Mouse (Mus musculus) right cerebral cortex, postnatal 25 days (tissue): ENCODE data around the gene Fmc1.
"Not testable (repeated sequence)": the region's sequence is repeated elsewhere in the genome, so short reads cannot be mapped to it uniquely, and the experiment has no call there.

Experiments used
- DNase-seq: peaks from one replicate; pipeline ENCODE4 v3.0.0; 2022

Gene Fmc1

DNA sequence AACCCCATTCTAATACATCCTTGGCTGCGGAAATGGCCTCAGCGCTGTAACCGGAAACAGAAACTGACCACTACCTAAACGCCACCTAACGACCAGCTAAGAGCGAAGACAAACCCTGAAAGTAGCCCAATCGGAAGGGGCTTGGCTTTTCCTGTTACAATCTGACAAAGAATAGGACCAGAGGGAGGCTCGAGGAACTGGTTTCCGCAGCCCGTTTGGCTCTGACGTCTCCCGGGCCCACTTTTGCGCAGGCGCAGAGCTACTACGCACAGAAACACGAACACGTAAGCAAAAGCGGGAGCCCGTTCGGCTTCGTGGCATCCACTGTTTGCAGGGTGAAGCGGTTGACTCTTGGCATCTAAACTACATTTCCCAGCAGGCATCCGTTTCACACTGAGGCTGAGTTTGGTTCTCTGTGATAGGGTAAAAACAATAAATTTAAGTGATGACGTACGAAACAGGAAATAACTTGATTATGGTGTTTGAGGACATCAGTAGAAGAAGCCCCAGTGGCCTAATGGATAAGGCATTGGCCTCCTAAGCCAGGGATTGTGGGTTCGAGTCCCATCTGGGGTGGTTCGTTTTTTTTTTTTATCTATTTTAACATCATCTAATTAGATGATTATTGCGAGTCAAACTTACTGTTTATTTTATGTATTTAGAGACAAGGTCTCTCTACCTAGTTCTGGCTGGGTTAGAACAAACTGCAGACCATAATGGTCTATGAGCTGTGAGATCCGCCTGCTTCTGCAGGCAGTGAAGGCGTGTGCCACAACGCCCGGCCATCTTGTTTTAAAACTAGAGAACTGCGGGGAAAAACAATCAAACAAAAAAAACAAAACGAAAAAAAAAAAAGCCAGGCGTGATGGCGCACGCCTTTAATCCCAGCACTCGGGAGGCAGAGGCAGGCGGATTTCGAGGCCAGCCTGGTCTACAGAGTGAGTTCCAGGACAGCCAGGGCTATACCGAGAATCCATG is at the start of gene Fmc1:
TSS of gene Fmc1 (plus strand) at position 75 of the 978 bp plus-strand sequence.
- DNase-seq: peak; percentile 98

DNA sequence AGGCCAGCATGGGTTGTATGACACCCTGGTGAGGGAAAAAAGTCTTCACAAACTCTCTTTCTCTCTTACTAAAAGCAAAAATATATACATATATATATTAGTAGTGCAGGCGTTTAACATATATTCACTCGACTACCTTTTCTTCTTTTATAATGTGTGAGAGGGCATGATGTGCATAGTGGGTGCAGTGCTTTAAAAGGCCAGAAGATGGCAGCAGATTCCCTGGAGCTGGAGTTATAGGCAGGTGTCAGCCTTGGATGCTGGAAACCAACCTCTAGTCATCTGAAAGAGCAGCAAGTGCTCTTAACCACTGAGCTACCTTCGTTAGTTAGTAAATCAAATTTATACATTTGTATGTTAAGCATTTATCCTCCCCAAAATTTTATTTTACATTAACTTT is 40.8 kb upstream of the Fmc1 start:
- DNase-seq: no peak

DNA sequence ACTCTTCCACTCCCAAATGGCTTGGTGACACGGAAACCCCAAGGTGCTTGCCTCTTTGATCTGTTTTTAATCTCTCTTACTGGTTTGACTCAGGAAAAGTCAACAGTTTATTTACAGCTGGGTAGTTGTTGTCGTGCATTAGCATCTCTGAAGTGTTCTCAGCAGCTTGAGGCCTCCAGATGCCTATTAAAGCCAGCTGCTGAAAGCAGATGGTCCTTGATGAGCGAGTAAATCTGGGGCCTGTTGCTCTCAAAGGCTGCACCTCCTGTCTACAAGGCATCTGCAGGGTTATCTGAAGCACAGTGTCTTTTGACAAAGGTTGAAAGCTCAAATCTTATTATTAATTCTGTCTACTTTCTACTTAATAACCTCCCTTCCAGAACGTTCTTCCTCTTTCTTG is 37.7 kb upstream of the Fmc1 start:
- no peak for DNase-seq

GRCm38 (mm10) chr6:38512096-38512495 is 21.2 kb upstream of the Fmc1 start:
- no peak for DNase-seq

- DNase-seq: no peak
Measured at GRCm38 (mm10) chr6:38512830-38513229, 20.5 kb upstream of the Fmc1 start.

DNA sequence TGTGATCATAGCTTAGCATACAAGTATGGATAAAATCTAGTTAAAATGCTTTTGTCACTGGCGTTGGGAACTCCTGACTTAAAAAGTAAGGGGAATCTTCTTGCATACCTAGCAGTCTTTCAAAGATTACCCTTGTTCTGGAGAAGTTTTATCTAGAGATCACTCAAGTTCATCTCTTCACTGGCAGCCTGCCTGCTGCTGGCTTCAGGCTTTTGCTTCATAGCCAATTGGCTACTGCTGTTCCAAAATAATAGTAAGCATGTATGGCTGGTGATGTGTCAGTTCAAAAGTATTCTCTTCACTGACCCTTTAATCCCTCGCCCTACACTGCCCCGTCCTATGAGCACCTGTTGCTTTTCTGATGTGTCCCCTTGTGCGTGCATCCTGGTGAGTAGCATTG is 18.1 kb upstream of the Fmc1 start:
- no peak for DNase-seq

- DNase-seq: no peak
Measured at GRCm38 (mm10) chr6:38523851-38524250, 9.5 kb upstream of the Fmc1 start.

GRCm38 (mm10) chr6:38531211-38531820 is 2.0 kb upstream of the Fmc1 start:
- DNase-seq: no peak

DNA sequence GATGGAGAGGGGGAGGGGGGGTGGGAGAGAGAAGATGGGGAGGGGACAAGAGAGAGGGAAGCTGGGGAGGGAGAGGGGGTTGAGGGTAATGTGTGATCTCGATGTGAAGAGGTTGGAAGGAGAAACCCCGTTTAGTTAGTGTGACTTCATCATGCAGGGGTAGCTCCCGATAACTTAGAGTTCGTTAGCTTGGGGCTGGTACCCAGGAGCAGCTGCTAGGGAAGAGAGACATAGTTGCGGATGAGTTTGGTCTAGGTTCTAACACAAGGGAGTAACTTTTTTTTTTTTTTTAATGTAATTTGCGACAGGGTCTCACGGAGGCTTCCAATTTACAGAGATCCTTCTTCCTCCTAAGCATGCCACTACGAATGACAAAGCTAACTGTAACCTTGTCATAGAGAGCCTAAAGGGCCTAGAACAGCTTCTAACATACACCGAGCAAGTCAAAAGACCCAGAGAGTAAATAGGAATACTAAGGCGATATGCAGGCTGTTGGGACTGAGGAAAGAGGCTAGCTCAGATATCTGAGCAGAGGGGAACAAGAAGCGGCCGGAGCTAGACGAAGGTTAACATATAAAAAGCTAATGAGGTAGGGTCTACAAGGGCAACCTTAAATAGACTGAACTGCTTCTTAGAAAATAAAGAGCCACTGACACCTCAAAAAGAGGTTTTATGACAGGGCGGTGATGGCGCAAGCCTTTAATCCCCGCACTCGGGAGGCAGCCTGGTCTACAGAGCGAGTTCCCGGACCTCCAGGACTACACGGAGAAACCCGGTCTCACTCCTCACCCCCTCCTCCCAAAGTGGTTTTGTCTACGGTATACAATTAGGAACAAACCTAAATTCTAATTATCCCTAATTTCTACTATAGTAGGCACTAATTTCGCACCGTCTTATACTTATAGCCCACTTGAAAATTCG is 542 bp upstream of the Fmc1 start:
- peak; percentile 43 for DNase-seq

- DNase-seq: peak; percentile 95
Measured at GRCm38 (mm10) chr6:38534640-38535365, 1.5 kb downstream of the Fmc1 start.

DNA sequence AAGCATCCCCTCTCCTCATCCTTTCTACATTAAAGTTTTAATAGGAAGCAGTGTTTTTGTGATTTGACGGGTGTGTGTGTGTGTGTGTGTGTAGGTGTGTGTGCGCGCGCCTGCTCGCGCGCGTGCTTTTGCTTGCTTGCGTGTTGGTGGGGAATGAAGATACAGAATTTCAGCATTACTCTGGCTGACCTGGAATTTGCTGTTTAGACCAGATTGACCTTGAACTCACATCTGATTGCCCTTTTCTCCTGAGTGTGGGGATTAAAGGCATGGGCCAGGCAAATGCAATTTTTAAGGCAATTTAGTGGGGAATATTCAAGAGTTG is 2.0 kb downstream of the Fmc1 start:
- DNase-seq: no peak

DNA sequence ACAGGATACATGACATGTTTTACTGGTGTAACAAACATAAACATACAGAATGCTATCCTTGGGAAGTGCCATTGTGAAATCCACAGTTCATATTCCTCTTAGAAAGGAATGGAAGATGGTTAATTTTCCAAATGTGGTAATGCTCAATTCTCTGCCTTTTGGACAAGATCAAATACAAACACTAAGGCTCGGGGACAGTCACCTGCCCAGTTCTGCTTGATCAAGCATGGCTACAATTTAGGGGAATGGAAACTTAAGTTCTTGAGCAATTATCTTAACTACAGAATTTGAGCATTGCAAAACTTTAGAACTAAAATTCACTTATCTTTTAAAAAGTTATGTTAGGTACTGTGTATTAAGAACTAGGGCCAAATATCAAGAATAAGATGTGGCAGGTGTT is 2.5 kb downstream of the Fmc1 start:
- DNase-seq: no peak

GRCm38 (mm10) chr6:38544141-38544540 is 10.8 kb downstream of the Fmc1 start:
- DNase-seq: not testable (repeated sequence)

- not testable (repeated sequence) for DNase-seq
Measured at GRCm38 (mm10) chr6:38547005-38547404, 13.7 kb downstream of the Fmc1 start.

DNA sequence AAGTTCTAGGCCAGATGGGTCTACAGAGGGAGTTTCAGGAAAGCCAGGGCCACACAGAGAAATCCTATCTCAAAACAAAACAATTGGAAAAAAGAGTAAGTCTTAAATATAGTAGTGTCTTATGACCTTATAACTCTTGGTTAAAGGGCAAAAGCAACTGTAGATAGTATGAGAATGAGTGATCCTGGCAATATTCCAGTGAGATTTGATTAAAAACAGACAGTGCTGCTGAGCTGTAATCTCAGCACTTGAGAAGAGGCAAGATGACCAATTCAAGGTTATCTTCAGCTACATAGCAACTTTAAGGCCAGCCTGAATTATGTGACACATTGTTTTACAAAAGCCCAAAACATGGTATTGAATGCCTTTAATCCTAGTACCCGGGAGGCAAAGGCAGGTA is 14.4 kb downstream of the Fmc1 start:
- no peak for DNase-seq

DNA sequence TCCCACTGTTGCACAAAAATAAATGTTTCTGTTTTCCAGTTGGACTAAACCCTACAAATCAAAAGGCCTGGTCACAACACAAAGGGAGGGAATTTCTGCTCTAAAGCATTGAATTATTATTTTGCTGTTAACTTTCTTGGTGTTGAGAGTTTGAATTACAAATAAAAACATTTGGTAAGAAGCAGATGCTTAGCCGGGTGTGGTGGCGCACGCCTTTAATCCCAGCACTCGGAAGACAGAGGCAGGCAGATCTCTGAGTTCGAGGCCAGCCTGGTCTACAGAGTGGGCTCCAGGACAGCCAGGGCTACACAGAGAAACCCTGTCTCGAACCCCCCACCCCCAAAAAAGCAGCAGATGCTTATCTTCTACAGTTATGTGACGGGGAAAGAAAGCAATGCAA is 15.3 kb downstream of the Fmc1 start:
- DNase-seq: not testable (repeated sequence)

DNA sequence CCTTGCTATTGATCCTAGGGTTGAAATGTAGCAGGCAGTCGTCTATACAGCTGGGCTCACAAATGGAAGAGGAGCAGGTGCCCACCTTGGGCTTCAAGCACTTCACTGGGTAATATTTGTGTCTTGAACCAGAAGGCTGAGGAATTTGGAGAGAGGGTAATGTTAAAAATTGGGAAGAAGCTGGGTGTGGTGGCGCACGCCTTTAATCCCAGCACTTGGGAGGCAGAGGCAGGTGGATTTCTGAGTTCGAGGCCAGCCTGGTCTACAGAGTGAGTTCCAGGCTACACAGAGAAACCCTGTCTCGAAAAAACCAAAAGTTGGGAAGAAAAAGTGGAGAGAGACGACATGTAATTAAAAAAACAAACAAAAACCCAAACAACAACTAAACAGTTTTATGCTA is 16.5 kb downstream of the Fmc1 start:
- not testable (repeated sequence) for DNase-seq

DNA sequence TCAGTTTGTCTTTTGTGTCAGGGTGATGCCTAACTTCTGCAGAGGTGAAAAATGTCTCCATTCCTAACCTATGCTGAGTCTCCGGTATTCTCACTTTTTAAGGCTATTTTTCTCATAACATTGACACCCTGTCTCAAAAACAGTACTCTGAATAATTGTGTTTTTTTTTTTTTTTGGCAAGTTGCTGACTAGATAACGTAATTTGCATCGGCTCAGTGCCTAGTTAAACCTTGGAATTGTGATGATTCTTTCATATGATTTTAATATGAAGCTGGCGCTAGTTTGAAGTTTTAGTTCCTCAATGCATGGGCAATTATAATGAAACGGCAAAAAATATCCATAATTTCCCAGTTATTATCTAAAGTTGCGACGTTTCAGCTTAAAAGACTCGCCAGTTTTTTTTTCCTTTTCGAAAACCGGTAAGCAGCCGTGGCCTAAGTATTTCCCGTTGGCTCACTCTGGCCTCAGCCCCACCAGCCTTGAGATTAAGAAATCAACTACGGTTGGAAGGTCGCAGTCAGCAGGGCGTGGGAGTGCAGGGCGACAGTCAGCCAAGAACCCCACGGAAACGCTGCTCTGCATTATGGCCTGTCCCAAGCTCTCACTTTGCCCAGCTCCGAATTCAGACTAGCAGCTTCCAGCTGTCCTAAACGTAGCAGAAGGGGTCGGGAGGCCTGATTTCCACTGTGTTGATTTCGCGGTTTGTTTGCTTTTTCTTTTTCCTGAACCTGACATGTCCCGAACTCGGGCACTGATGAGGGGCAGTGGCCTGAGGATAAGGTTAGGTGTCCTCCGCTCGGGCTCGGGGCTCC is 17.2 kb downstream of the Fmc1 start:
- no peak for DNase-seq

- peak; percentile 96 for DNase-seq
Measured at GRCm38 (mm10) chr6:38551062-38551988, 18.0 kb downstream of the Fmc1 start, which contains the start of gene Luc7l2. Gene Luc7l2 (plus strand): TSS chr6:38551334.

GRCm38 (mm10) chr6:38551989-38552635 is 18.8 kb downstream of the Fmc1 start:
- peak; percentile 97 for DNase-seq
